Mouse (Mus musculus) erythroblast, adult 5-6 weeks (primary cell): ENCODE results near the gene Ltc4s. TPM values are rescaled to one million over a fixed set of nuclear protein-coding genes. Genes with fewer than 3 reads are reported as not detected.

Source experiments
- ATAC-seq: replicated peaks from 2 replicates; pipeline ENCODE4 v1.8.0; 2016; ENCODE audit warnings: moderate number of reproducible peaks, mild to moderate bottlenecking, moderate TSS enrichment, inconsistent platforms; ENCODE audit not compliant: poor library complexity, low FRiP score, severe bottlenecking
- total RNA-seq, 2 experiments: library from RNA; stranded (forward) in 1 of 2; stranded (reverse) in 1 of 2; fragments of 150-400 nt in 1 of 2; fragments of 200-764, 138-1000 nt in 1 of 2; gene quantifications; 2 replicates each; pipeline versions ENCODE4 v1.2.3 to v1.2.4; 2015 to 2017; ENCODE audit warnings: low replicate concordance in 2 of 2

Ltc4s gene
- total RNA-seq, 2 experiments from 2014 or later: not detected

GRCm38 (mm10) chr11:50226406-50226805 lies 12.0 kb downstream of the Ltc4s start:
- no peak for ATAC-seq

GRCm38 (mm10) chr11:50225611-50226378 lies 12.6 kb downstream of the Ltc4s start:
- peak; percentile 12 for ATAC-seq

- peak; percentile 87 for ATAC-seq
Observed at GRCm38 (mm10) chr11:50224671-50225530, 13.5 kb downstream of the Ltc4s start.

GRCm38 (mm10) chr11:50223783-50224662 lies 14.4 kb downstream of the Ltc4s start:
- ATAC-seq: no peak

- no peak for ATAC-seq
Observed at GRCm38 (mm10) chr11:50222559-50223276, 15.7 kb downstream of the Ltc4s start.

- ATAC-seq: no peak
Observed at GRCm38 (mm10) chr11:50219833-50220232, 18.6 kb downstream of the Ltc4s start.

- ATAC-seq: no peak
Observed at GRCm38 (mm10) chr11:50217811-50218210, 20.6 kb downstream of the Ltc4s start.

GRCm38 (mm10) chr11:50216724-50217366 lies 21.6 kb downstream of the Ltc4s start:
- no peak for ATAC-seq

- no peak for ATAC-seq
Observed at GRCm38 (mm10) chr11:50215633-50216032, 22.8 kb downstream of the Ltc4s start.

GRCm38 (mm10) chr11:50214631-50215030 lies 23.8 kb downstream of the Ltc4s start:
- no peak for ATAC-seq

- no peak for ATAC-seq
Observed at GRCm38 (mm10) chr11:50212848-50213758, 25.3 kb downstream of the Ltc4s start.

- ATAC-seq: no peak
Observed at GRCm38 (mm10) chr11:50212060-50212739, 26.2 kb downstream of the Ltc4s start.

GRCm38 (mm10) chr11:50211322-50212059 lies 26.9 kb downstream of the Ltc4s start:
- no peak for ATAC-seq

GRCm38 (mm10) chr11:50210505-50211151 lies 27.8 kb downstream of the Ltc4s start, which contains the start of the genes Sqstm1 and Mgat4b:
TSS of gene Sqstm1 (minus strand) at chr11:50210827.
TSS of gene Mgat4b (plus strand) at chr11:50210890.
- peak; percentile 77 for ATAC-seq

GRCm38 (mm10) chr11:50210101-50210504 lies 28.3 kb downstream of the Ltc4s start:
- ATAC-seq: peak; percentile 88

- no peak for ATAC-seq
Observed at GRCm38 (mm10) chr11:50208039-50208438, 30.4 kb downstream of the Ltc4s start.
